Mouse (Mus musculus): ENCODE data around the gene Fam173a. TPM values are rescaled to one million over a fixed set of nuclear protein-coding genes. Genes with fewer than 3 reads are reported as not detected.
A peak's percentile ranks its signal among the peaks of the same experiment; 100 is the strongest.

The Fam173a gene
- total and polyA plus RNA-seq, 2 experiments from 2014 or later = 76.0 to 84.2 TPM

DNA sequence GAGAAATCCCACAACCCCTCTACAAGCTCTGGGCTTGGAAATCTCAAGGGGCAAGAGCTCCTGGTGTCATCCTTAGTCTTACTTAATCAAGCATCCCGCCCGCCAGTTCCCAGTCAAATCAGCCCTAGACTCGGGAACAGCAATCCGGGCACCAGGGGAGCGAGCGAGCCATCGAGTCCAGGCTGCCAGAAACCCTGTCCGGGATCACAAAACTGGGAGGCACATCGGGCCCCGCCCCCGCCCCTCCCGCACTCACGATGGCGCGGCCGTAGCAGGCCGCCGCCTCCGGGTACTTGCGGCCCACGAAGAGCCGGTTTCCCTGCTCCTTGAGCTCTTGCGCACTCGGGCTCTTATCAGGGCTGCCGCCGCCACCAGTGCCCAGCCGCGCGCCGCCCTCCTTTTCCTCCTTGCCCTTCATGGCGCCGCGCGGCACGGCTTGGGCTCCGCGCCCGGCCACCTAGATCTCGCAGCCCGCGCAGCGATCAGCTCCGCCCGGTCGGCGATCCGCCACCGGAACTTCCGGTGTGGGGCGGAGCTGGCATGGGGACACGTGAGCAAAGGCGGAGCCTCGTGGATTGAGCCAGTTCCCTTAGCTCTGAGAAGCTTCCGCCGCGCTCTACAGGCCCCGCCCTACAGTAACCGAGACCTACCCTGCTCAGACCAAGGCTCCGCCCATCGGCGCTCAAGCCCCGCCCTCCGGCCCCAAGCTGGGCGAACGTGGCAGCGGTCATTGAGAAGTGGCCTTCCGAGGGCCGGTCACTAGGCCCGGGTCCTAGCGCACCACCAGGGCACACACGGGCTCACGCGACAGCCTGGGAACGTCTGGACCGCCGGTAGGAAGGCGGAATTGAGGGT is 40.0 kb upstream of the Fam173a start:
- no peak; the same call in 1 of the 2 replicates for TF ChIP-seq CTCF (IDR thresholded peaks at IDR 0.05; ENCODE audit: low read depth)
- peak; percentile 98 for DNase-seq
- under 1% methylated on average over 70 of the region's 77 CpGs for WGBS

DNA sequence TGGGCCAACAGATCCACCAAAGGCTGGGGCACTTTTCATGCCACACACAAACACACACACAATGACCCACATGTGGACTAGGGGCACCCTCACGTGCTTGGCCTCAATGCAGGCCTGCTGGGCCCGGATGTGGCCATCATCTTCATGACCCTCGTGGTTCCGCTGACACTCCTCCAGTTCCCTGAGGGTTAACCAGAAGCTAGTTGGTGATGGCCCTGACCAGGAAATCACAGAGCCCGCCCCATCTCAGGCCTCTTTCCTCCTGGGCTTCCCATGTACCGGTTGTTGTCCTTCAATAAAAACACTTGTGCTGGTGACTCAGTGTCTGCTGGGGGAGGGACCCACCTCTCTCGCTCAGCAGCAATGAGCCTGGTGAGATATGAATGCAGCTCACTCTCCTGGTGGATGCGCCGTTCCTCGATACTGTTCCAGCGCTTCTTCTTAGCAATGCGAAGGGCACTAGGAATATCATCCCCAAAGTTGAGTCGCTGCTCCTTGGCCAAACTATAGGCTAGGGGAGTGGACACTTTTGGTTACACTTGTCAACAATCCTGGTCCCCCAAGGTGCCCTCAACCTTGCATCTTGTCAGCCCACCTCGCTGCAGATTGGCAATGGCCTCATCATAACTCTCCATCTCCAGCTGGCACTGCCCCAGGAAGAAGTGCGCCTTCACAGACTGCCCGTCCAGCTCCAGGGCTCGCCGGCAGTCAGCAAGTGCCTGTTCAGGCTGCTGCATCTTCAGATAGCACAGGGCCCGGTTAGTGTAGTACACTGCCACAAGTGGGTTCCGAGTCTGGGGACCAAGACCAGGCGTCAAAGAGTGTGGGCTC is 39.0 kb upstream of the Fam173a start:
- DNase-seq = no peak
- WGBS = 61% methylated on average over 21 of the region's 21 CpGs
- no peak for ATAC-seq

More for the DNA sequence above, 40.0 kb upstream of the Fam173a start:
- H3K4me1 ChIP-seq (ENCODE audit: insufficient read depth) = peaks cover 45% of the 10 kb centered on the region
- no peaks in the 10 kb centered on the region for H3K9me3 ChIP-seq (ENCODE audit: low read length)
- peak overlapping the region; percentile 89 for H3K4me2 ChIP-seq (ENCODE audit: low read depth)
- peak; percentile 89 for ATAC-seq
- peak overlapping the region; percentile 76 for H3K9ac ChIP-seq
- no peaks in the 10 kb centered on the region for H3K27me3 ChIP-seq (ENCODE audit: insufficient read depth, low read length)
- peaks cover 19% of the 10 kb centered on the region for H3K36me3 ChIP-seq (ENCODE audit: insufficient read depth)
- H3K27ac ChIP-seq (ENCODE audit: low read depth, low read length) = peak overlapping the region; percentile 93
- peak overlapping the region; percentile 59 for H3K4me3 ChIP-seq (ENCODE audit: low read depth, low read length)

DNA sequence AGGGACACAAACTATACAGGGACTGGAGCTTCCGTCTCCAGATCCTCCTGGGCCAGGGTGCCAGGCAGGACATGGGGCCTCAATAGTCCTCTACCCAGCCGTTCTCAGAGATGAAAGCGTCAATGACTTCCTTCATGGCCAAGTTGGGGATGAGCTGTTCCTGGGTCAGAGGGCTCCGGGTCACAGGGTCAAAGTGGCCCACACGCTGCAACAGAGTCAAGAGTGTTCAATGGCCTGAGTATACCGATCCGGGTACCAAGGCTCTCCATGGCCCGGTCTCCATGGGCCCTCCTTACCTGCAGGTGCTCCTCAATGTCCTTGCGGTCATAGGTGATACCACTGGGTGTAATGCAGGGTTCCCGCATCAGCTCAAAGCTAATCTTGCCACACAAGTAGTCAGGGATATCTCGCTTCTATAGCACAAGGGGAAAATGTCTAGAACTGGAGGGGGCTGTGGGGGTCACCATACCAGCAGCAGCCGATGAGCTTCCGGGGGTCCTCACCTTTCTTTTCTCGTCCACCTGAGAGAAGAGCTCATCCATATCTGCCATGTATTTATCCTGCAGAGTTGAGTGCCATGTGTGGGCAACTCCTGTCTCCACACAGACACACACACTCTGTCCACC is 38.2 kb upstream of the Fam173a start:
- DNase-seq (no peak), ATAC-seq (no peak)
- no peaks in the 10 kb centered on the region for H3K9me3 ChIP-seq (ENCODE audit: low read length)
- H3K4me1 ChIP-seq (ENCODE audit: insufficient read depth) = peaks cover 31% of the 10 kb centered on the region
- H3K27me3 ChIP-seq (ENCODE audit: insufficient read depth, low read length) = no peaks in the 10 kb centered on the region
- peak overlapping the region; percentile 89; the same call in 1 of the 2 replicates for H3K4me2 ChIP-seq (ENCODE audit: low read depth)
- H3K4me3 ChIP-seq (ENCODE audit: low read depth, low read length) = no peak overlapping the region
- TF ChIP-seq CTCF (IDR thresholded peaks at IDR 0.05; ENCODE audit: low read depth) = no peak
- H3K27ac ChIP-seq (ENCODE audit: low read depth, low read length) = no peak overlapping the region
- H3K9ac ChIP-seq = no peak overlapping the region
- H3K36me3 ChIP-seq (ENCODE audit: insufficient read depth) = peaks cover 36% of the 10 kb centered on the region
- 86% methylated on average over 14 of the region's 14 CpGs for WGBS

More for the DNA sequence above, 39.0 kb upstream of the Fam173a start:
- Histone ChIP-seq H3K27ac (ENCODE audit: low read depth, low read length) (peak overlapping the region; percentile 93; the same call in 1 of the 2 replicates), H3K27me3 (ENCODE audit: insufficient read depth, low read length) (no peaks in the 10 kb centered on the region), H3K9ac (peak overlapping the region; percentile 76), H3K4me1 (ENCODE audit: insufficient read depth) (peaks cover 38% of the 10 kb centered on the region), H3K9me3 (ENCODE audit: low read length) (no peaks in the 10 kb centered on the region), H3K4me2 (ENCODE audit: low read depth) (peak overlapping the region; percentile 89), H3K4me3 (ENCODE audit: low read depth, low read length) (peak overlapping the region; percentile 59), H3K36me3 (ENCODE audit: insufficient read depth) (peaks cover 29% of the 10 kb centered on the region)
- no peak for TF ChIP-seq CTCF (IDR thresholded peaks at IDR 0.05; ENCODE audit: low read depth)

DNA sequence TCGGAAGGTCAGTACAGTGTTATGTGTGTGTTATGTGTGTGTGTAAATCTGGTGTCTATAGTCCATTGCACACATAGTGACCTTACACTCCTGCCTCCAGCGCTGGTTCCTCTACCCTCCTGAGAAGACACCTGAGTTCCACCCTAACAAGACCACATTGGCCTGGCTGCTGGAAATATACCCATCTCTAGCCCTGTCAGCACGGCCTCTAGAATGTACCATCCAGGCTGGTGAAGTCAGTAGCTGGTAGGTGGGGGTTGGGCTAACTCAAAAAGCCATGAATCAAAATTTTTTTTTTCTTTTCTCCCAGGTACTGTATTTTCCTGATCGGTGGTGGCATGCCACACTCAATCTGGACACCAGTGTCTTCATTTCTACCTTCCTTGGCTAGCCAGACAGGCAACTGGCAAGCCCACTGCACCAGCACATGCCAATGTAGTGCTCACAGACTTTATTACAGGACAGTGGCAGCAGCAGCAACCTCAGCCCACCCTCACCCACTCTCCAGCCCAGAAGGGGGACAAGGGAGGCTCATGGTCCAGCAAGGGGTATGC is 37.6 kb upstream of the Fam173a start:
- H3K4me1 ChIP-seq (ENCODE audit: insufficient read depth) = peaks cover 26% of the 10 kb centered on the region

DNA sequence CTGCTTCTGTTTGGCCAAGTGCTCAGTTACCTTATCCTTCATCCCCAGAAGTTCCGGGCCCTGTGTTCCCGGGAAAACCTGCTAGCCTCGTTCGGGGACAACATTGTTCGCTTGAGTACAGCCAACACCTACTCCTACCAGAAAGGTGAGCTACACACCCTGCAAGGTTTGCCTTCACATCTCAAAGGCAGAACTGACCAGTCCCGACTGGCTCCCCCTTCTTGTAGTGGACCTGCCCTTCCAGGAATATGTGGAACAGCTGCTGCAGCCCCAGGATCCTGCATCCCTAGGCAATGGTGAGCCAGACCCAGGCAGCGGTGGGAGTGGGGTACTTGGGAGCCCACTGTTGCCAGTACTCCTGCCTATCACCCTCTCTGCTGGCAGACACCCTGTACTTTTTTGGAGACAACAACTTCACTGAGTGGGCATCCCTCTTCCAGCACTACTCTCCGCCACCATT is 36.9 kb upstream of the Fam173a start:
- Histone ChIP-seq H3K9ac (peak overlapping the region; percentile 80), H3K9me3 (ENCODE audit: low read length) (no peaks in the 10 kb centered on the region), H3K4me3 (ENCODE audit: low read depth, low read length) (peak overlapping the region; percentile 52), H3K4me1 (ENCODE audit: insufficient read depth) (peaks cover 30% of the 10 kb centered on the region), H3K36me3 (ENCODE audit: insufficient read depth) (peaks cover 37% of the 10 kb centered on the region), H3K27me3 (ENCODE audit: insufficient read depth, low read length) (no peaks in the 10 kb centered on the region), H3K4me2 (ENCODE audit: low read depth) (peak overlapping the region; percentile 58), H3K27ac (ENCODE audit: low read depth, low read length) (peak overlapping the region; percentile 95)
- TF ChIP-seq CTCF (IDR thresholded peaks at IDR 0.05; ENCODE audit: low read depth) = no peak
- DNase-seq (no peak), ATAC-seq (no peak)
- WGBS = 44% methylated on average over 8 of the region's 8 CpGs

More for the DNA sequence above, 37.6 kb upstream of the Fam173a start:
- TF ChIP-seq CTCF (IDR thresholded peaks at IDR 0.05; ENCODE audit: low read depth) = no peak
- Histone ChIP-seq H3K9me3 (ENCODE audit: low read length) (no peaks in the 10 kb centered on the region), H3K27me3 (ENCODE audit: insufficient read depth, low read length) (no peaks in the 10 kb centered on the region), H3K36me3 (ENCODE audit: insufficient read depth) (peaks cover 37% of the 10 kb centered on the region), H3K4me3 (ENCODE audit: low read depth, low read length) (peak overlapping the region; percentile 52; the same call in 1 of the 2 replicates), H3K27ac (ENCODE audit: low read depth, low read length) (no peak overlapping the region), H3K4me2 (ENCODE audit: low read depth) (peak overlapping the region; percentile 58), H3K9ac (no peak overlapping the region)
- no peak for ATAC-seq
- no peak for DNase-seq
- WGBS = 87% methylated on average over 4 of the region's 4 CpGs

Measured in forebrain, postnatal 0 days (tissue).